ENCODE assay signal across 22 mouse cellular contexts in the genomic region with DNA sequence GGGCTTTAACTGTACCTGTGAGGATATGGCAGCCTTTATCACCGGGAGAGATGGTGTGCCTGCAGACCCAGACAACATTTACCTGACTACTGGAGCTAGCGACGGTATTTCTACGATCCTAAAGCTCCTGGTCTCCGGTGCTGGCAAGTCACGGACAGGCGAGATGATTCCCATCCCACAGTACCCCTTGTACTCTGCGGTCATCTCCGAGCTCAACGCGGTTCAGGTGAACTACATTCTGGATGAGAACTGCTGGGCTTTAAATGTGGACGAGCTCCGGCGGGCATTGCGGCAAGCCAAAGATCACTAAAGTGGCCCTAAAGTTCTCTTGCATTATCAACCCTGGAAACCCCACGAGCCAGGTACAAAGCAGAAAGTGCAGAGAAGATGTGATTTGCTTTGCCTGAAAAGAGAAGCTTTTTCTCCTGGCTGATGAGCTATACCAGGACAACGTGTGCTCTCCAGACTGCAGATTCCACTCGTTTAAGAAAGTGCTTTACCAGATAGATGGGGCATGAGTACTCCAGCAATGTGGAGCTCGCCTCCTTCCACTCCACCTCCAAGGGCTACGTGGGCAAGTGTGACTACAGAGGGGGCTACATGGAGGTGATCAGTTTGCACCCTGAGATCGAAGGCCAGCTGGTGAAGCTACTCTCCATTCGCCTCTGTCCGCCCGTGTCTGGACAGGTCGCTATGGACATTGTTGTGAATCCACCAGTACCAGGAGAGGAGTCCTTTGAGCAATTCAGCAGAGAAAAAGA. TPM values are rescaled to one million over a fixed set of nuclear protein-coding genes. Genes with fewer than 3 reads are reported as not detected.
"Had no signal": no experiment of that assay in that cellular context is flagged by ENCODE, and none has a peak within 500 bp of the region (broad histone marks: within the 10 kb centered on the region; RNA-seq: fewer than 3 reads in every experiment).

No protein-coding gene starts in this region.

- H3K4me1 ChIP-seq: lung, embryonic 15.5 days; midbrain, embryonic 13.5 days; midbrain, embryonic 15.5 days; neural tube, embryonic 13.5 days; neural tube, embryonic 15.5 days; stomach, embryonic 15.5 days had no signal

- H3K27ac ChIP-seq: lung, embryonic 15.5 days; macrophage; midbrain, embryonic 13.5 days; midbrain, embryonic 15.5 days; neural tube, embryonic 13.5 days; neural tube, embryonic 15.5 days; stomach, embryonic 15.5 days; stomach, postnatal 0 days had no signal

- H3K9me3 ChIP-seq: lung, embryonic 15.5 days; megakaryocyte, embryonic 14.5 days; midbrain, embryonic 13.5 days; midbrain, embryonic 15.5 days; neural tube, embryonic 13.5 days; neural tube, embryonic 15.5 days; stomach, embryonic 15.5 days had no signal

- H3K4me3 ChIP-seq: lung, embryonic 15.5 days; megakaryocyte, embryonic 14.5 days; midbrain, embryonic 13.5 days; midbrain, embryonic 15.5 days; neural tube, embryonic 13.5 days; neural tube, embryonic 15.5 days; stomach, embryonic 15.5 days had no signal

- H3K9ac ChIP-seq: liver, postnatal 0 days; lung, embryonic 15.5 days; midbrain, embryonic 13.5 days; midbrain, embryonic 15.5 days; neural tube, embryonic 13.5 days; neural tube, embryonic 15.5 days; stomach, embryonic 15.5 days had no signal

- DNase-seq: liver, postnatal 0 days; lung, adult 2 months; lung, postnatal 14 days; lung, postnatal 36 days; retina, postnatal 1 day; right cerebral cortex, adult 18-20 months; right cerebral cortex, postnatal 25 days; right cerebral cortex, postnatal 4 days; spleen, adult 18-20 months; thymus, adult 2 months; thymus, postnatal 25 days; thymus, postnatal 4 days had no signal

- H3K27me3 ChIP-seq: lung, embryonic 15.5 days; midbrain, embryonic 13.5 days; midbrain, embryonic 15.5 days; neural tube, embryonic 13.5 days; neural tube, embryonic 15.5 days; stomach, embryonic 15.5 days had no signal

- H3K36me3 ChIP-seq: lung, embryonic 15.5 days; midbrain, embryonic 13.5 days; midbrain, embryonic 15.5 days; neural tube, embryonic 13.5 days; neural tube, embryonic 15.5 days; stomach, embryonic 15.5 days had no signal

RNA-seq across cellular contexts. Expression of a gene that starts 41.6 kb away (rescaled TPM):
- polyA plus RNA-seq: macrophage; neural tube, embryonic 11.5 days; stomach, embryonic 15.5 days; stomach, postnatal 0 days had no signal
